Mouse (Mus musculus): ENCODE results near the gene Hand1.

DNA sequence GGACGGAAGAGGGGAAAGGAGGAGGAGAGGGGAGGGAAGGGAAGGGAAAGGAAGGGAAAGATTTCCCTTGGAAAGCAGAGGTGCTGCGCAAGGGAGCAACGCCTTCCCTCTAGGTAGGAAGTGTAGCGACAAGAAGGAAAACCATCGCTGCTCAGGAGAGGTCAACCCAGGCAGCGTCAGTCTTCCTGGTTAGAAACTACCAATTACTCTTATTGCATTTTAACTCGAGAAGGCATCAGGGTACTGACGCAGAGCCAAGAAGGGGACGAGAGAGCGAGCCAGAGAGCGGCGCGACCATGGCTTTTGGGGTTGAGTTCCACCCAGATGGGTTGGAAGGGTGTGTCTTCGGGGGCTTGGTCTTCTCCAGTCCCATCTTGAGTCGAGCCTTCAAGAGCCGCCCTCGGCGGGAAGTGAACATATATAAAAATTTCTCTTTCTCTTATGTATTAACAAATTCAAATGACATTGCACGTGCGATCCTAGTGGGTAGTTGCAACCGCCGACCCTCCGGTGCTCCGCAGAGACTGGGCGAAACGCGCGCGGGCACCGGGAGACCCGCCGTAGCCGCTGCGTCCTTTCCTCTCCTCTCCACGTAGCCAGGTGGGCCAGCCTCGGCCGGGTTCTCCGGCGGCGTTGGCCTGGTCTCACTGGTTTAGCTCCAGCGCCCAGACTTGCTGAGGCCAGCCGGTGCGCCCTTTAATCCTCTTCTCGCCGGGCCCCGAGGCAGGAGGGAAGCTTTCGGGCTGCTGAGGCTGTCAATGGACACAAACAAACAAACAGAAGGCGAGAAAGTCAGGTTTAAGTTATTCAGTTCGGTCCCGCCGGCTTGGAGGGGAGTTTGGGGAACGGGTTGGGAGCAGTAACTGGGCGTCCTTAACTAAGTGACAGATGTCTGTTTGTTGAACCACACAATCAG lies 3.4 kb downstream of the Hand1 start:
- TF ChIP-seq POLR2A (IDR thresholded peaks at IDR 0.05; ENCODE audit: extremely low read depth, insufficient read depth, low read length), result no peak
- TF ChIP-seq CTCF (IDR thresholded peaks at IDR 0.05; ENCODE audit: extremely low read depth, insufficient read depth, low read length), result no peak

All from cortical plate, adult 2 months (tissue).